Mouse (Mus musculus): ENCODE measurements at regions not wholly inside any gene's neighbourhood (a gene's known extent, or its start where the extent isn't known, plus 50 kb on each side); places are given as distances from the start of the nearest gene placed in this dataset.
A peak's percentile ranks its signal among the peaks of the same experiment; 100 is the strongest.

GRCm38 (mm10) chr10:105125736-105126135 lies 448.5 kb downstream of the Tmtc2 start:
- peak; percentile 80 for DNase-seq
- Histone ChIP-seq H3K4me1 (ENCODE audit: insufficient read depth) (no peaks in the 10 kb centered on the region), H3K9ac (no peak overlapping the region), H3K36me3 (ENCODE audit: insufficient read depth) (no peaks in the 10 kb centered on the region), H3K4me3 (ENCODE audit: low read depth, low read length) (no peak overlapping the region), H3K27me3 (ENCODE audit: insufficient read depth, low read length) (no peaks in the 10 kb centered on the region), H3K4me2 (no peak overlapping the region), H3K27ac (ENCODE audit: low read depth) (no peak overlapping the region), H3K9me3 (ENCODE audit: low read depth, low read length) (no peaks in the 10 kb centered on the region)
- WGBS: 25% methylated on average over 3 of the region's 3 CpGs
- ATAC-seq (ENCODE audit: insufficient read depth): peak; percentile 80
- TF ChIP-seq CTCF (IDR thresholded peaks at IDR 0.05; ENCODE audit: low read depth): no peak

- H3K9me3 ChIP-seq (ENCODE audit: low read depth, low read length): no peaks in the 10 kb centered on the region
- no peaks in the 10 kb centered on the region for H3K27me3 ChIP-seq (ENCODE audit: insufficient read depth, low read length)
- DNase-seq (peak; percentile 58), ATAC-seq (ENCODE audit: insufficient read depth) (peak; percentile 69; the same call in 1 of the 2 replicates)
- H3K4me2 ChIP-seq: no peak overlapping the region
- no peak overlapping the region for H3K4me3 ChIP-seq (ENCODE audit: low read depth, low read length)
- H3K9ac ChIP-seq: no peak overlapping the region
- no peaks in the 10 kb centered on the region for H3K4me1 ChIP-seq (ENCODE audit: insufficient read depth)
- TF ChIP-seq CTCF (IDR thresholded peaks at IDR 0.05; ENCODE audit: low read depth): no peak
- no peak overlapping the region for H3K27ac ChIP-seq (ENCODE audit: low read depth)
- 35% methylated on average over 10 of the region's 10 CpGs for WGBS
- no peaks in the 10 kb centered on the region for H3K36me3 ChIP-seq (ENCODE audit: insufficient read depth)
Observed at GRCm38 (mm10) chr10:105120229-105120628, 454.0 kb downstream of the Tmtc2 start.

GRCm38 (mm10) chr10:105116138-105116537 lies 458.1 kb downstream of the Tmtc2 start:
- Histone ChIP-seq H3K4me3 (ENCODE audit: low read depth, low read length) (no peak overlapping the region), H3K36me3 (ENCODE audit: insufficient read depth) (no peaks in the 10 kb centered on the region), H3K27ac (ENCODE audit: low read depth) (no peak overlapping the region), H3K4me1 (ENCODE audit: insufficient read depth) (no peaks in the 10 kb centered on the region), H3K9ac (no peak overlapping the region), H3K4me2 (no peak overlapping the region), H3K9me3 (ENCODE audit: low read depth, low read length) (no peaks in the 10 kb centered on the region), H3K27me3 (ENCODE audit: insufficient read depth, low read length) (no peaks in the 10 kb centered on the region)
- WGBS: 87% methylated on average over 1 of the region's 1 CpGs
- no peak for TF ChIP-seq CTCF (IDR thresholded peaks at IDR 0.05; ENCODE audit: low read depth)
- DNase-seq: no peak
- ATAC-seq (ENCODE audit: insufficient read depth): no peak

- ATAC-seq (ENCODE audit: insufficient read depth) (no peak), DNase-seq (no peak)
- Histone ChIP-seq H3K36me3 (ENCODE audit: insufficient read depth) (no peaks in the 10 kb centered on the region), H3K9me3 (ENCODE audit: low read depth, low read length) (no peaks in the 10 kb centered on the region), H3K27ac (ENCODE audit: low read depth) (no peak overlapping the region), H3K4me2 (no peak overlapping the region), H3K9ac (no peak overlapping the region), H3K4me1 (ENCODE audit: insufficient read depth) (no peaks in the 10 kb centered on the region), H3K27me3 (ENCODE audit: insufficient read depth, low read length) (no peaks in the 10 kb centered on the region), H3K4me3 (ENCODE audit: low read depth, low read length) (no peak overlapping the region)
- WGBS: 59% methylated on average over 5 of the region's 5 CpGs
- TF ChIP-seq CTCF (IDR thresholded peaks at IDR 0.05; ENCODE audit: low read depth): no peak
Observed at GRCm38 (mm10) chr10:105114927-105115326, 459.3 kb downstream of the Tmtc2 start.

GRCm38 (mm10) chr10:105110247-105110646 lies 464.0 kb downstream of the Tmtc2 start:
- Histone ChIP-seq H3K4me3 (ENCODE audit: low read depth, low read length) (no peak overlapping the region), H3K9me3 (ENCODE audit: low read depth, low read length) (no peaks in the 10 kb centered on the region), H3K27ac (ENCODE audit: low read depth) (no peak overlapping the region), H3K27me3 (ENCODE audit: insufficient read depth, low read length) (no peaks in the 10 kb centered on the region), H3K4me2 (no peak overlapping the region), H3K9ac (no peak overlapping the region), H3K4me1 (ENCODE audit: insufficient read depth) (no peaks in the 10 kb centered on the region), H3K36me3 (ENCODE audit: insufficient read depth) (no peaks in the 10 kb centered on the region)
- no peak for ATAC-seq (ENCODE audit: insufficient read depth)
- whole genome bisulfite sequencing: 14% methylated on average over 5 of the region's 5 CpGs
- no peak for DNase-seq
- no peak for TF ChIP-seq CTCF (IDR thresholded peaks at IDR 0.05; ENCODE audit: low read depth)

- H3K27ac ChIP-seq (ENCODE audit: low read depth): no peak overlapping the region
- H3K4me1 ChIP-seq (ENCODE audit: insufficient read depth): no peaks in the 10 kb centered on the region
- H3K4me2 ChIP-seq: no peak overlapping the region
- no peaks in the 10 kb centered on the region for H3K9me3 ChIP-seq (ENCODE audit: low read depth, low read length)
- DNase-seq: no peak
- no peak overlapping the region for H3K4me3 ChIP-seq (ENCODE audit: low read depth, low read length)
- WGBS: 75% methylated on average over 2 of the region's 2 CpGs
- no peak overlapping the region for H3K9ac ChIP-seq
- no peaks in the 10 kb centered on the region for H3K36me3 ChIP-seq (ENCODE audit: insufficient read depth)
- no peak for ATAC-seq (ENCODE audit: insufficient read depth)
- no peaks in the 10 kb centered on the region for H3K27me3 ChIP-seq (ENCODE audit: insufficient read depth, low read length)
- TF ChIP-seq CTCF (IDR thresholded peaks at IDR 0.05; ENCODE audit: low read depth): no peak
Observed at GRCm38 (mm10) chr10:105097045-105097331, 477.3 kb downstream of the Tmtc2 start.

GRCm38 (mm10) chr10:105096323-105097044 lies 477.8 kb downstream of the Tmtc2 start:
- Histone ChIP-seq H3K36me3 (ENCODE audit: insufficient read depth) (no peaks in the 10 kb centered on the region), H3K4me2 (no peak overlapping the region), H3K27ac (ENCODE audit: low read depth) (no peak overlapping the region), H3K9ac (no peak overlapping the region), H3K4me3 (ENCODE audit: low read depth, low read length) (no peak overlapping the region), H3K27me3 (ENCODE audit: insufficient read depth, low read length) (no peaks in the 10 kb centered on the region), H3K4me1 (ENCODE audit: insufficient read depth) (no peaks in the 10 kb centered on the region), H3K9me3 (ENCODE audit: low read depth, low read length) (no peaks in the 10 kb centered on the region)
- ATAC-seq (ENCODE audit: insufficient read depth): no peak
- WGBS: 92% methylated on average over 16 of the region's 16 CpGs
- DNase-seq: no peak
- TF ChIP-seq CTCF (IDR thresholded peaks at IDR 0.05; ENCODE audit: low read depth): no peak
